Mouse (Mus musculus) MEL-GATA-1-ER (cell line): ENCODE data around the gene Tmc8.
"Not testable (repeated sequence)": the region's sequence is repeated elsewhere in the genome, so short reads cannot be mapped to it uniquely, and the experiment has no call there.

ENCODE experiments used
- DNase-seq: peaks from one replicate; pipeline ENCODE4 v3.0.0-alpha.2; 2012; ENCODE audit warnings: low read depth; ENCODE audit errors: extremely low read depth

Gene Tmc8

DNA sequence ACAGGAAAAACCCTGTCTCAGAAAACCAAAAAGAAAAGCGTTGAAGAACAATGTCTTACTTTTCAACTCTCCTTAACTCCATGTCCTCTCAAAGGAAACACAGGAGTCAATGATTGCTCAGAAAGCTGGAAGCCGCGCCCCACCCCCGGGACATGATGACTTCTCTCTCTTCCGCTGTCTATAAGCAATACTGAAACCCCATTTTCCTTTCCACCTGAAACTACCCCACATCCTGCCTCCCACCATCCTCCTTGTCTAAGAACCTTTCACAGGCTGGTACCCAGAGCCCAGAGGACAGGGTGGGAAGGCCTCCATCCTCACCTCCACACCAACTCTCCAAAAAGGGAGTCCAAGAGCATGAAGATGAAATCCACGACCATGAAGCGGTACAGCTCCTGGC is 9.5 kb upstream of the Tmc8 start:
- DNase-seq = no peak

DNA sequence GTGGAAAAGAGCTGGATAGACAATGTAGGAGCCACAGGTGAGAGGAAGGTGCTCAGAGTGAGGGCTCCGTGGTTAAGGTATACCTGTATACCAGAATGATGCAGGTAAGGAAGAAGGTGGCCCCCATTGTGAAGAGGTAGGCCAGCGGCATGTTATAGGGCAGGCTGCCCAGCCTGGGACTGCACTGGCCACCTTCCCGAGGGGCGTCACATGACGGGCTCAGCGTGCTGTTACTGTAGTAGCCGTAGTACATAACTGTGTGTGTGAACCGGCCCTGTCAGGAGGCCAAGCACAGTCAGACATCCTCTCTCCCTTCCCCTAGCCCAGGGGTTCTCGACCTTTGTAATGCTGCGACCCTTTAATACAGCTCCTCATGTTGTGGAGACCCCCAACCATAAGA is 7.0 kb upstream of the Tmc8 start:
- DNase-seq = no peak

DNA sequence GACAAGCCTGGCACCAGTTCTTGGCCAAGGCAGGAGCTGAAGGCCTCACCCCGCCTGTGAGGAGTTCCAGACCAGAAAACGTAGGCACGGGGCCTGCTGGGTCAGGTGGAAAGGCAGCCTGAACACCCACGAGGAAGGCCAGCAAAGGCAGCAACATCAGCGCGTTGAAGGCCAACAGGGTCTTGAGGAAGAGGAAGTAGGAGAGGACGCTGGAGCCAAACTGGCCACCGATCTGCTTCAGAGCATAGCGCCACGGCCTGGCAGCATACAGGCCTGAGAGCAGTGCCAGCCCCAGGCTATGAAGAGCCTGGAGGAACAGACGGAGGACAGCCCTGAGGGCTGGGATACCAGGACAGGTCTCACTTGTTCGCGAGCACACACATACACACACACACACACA is 6.3 kb upstream of the Tmc8 start:
- DNase-seq = no peak

DNA sequence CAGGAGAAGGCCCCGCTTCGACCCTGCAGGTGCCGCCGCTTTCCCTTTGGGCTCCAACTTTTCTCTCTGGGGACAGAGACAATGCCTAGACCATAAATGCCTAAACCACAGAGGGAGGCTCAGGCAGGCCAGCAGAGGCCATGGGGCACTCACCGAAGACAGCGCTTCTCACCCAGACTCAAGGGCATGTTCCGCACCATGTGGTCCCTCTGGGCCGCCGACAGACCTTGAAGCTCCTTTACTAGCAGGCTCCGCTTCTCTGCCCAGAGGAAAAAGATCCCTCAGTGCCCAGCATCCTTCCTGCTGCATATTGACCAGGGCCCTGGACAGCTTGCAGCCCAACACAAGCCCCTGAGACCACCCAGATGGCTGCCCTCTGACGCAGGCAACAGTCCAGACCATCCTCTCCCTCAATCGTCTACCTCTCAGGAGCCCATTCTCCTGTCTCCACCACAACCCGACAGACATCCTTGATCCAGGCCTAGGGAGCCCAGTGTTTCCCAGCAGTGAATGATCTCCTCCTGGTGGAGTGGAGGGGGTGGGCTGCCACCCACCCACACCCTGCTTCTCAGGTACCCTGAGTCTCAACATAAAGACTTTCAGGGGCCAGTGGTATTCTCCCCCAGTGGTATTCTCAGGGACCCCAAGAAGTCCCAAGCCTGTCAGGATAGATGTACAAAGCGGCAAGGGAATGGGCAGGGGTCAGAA is 5.6 kb upstream of the Tmc8 start:
- DNase-seq = no peak

DNA sequence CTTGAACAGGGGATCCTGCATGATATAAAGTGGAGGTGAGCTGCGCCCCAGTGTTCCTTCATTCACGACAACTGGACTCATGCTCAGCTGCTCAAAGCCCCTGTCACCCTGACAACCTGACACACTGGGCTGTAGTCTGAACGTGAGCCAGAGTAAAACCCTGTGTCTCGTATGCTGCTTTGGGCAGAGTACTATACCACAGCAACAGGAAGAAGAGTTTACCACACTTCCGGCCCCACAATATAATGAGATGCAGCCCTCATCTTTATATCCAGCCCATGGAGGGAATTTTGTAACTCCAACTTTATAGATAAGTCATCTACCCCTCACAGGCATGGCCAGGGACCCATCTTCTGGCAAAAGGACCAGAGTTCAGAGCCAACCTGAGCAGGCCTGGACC is 4.8 kb upstream of the Tmc8 start:
- no peak for DNase-seq

DNA sequence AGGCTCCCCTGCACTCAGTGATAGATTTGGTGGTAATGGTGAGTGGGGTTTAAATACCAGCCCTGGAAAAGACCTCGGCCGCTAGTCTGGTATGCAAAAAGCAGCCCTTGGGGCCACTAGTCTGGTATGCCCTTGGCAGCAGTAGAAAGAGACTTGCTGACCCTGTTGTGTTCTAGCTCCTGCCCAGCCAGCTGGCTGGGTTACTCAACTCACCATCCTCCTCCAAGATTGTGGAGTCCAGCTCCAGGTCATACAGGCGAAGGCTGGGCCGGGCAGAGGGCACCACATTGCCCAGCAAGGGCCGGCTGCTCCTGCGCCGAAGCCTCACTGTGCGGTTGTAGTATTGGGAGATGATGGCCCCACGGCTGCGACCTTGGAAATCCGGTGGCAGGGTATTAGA is 3.8 kb upstream of the Tmc8 start:
- no peak for DNase-seq

DNA sequence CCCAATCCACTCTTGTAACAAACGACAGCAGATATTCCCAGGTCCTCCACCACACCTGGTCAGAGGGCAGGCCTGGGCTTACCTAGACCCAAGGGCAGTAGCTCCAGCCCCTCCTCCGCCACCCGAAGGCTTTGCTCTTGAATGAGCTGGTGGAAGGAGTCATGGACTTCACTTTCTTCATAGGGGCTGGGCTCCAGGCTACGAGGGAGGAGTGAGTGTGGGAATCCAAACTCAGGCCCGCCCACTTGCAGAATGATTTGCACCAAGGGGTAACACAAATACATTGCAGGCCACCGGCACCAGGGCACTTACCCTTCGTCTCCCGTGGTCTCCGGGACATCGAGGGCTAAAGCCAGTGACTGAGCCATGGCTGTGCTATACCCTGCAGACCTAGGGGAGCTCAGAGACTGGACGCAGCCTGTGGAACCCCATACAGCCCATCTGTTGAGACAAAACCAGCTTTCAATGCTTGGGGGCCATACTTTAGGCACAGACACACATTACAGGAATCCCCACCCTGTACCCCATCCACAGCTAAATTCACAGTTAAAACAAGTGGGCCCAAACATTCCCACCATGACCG is 2.9 kb upstream of the Tmc8 start:
- DNase-seq = no peak

DNA sequence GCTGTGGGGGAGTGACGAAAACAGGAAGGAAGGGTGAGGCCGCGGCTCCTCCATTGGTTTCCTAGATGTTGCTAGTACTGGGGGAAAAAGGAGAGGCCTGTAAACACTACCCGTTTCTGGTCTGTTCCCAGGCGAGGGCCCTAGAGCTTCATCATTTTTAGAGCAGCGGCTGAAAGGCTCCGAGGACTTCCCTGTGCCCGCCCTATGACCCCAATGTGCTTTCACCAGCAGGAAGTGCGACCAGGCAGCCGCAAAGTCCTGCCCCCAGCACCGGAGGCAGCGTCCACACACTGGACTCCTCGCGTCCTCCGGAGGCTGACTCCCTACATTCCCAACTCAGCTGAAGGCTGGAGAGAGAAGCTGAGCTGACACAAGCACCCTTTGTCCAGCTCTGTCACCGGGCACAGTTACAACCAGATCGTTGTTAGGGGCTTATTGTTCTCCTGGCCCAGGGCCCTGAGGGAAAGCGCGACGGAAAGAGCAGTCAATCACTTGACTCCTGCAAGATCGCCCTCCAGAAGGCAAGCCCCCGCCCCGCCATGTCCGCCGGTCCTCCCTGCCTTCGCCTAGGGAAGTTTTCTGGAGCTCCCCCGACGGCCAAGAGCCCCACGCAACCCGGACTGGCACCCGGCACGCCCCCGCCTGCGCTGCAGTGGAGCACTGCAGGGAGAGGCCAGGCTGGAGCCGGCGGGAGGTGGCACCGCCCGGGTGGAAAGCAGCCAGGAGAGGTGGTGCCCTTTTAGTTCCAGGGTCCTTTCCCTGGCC is 2.3 kb upstream of the Tmc8 start:
- no peak for DNase-seq

DNA sequence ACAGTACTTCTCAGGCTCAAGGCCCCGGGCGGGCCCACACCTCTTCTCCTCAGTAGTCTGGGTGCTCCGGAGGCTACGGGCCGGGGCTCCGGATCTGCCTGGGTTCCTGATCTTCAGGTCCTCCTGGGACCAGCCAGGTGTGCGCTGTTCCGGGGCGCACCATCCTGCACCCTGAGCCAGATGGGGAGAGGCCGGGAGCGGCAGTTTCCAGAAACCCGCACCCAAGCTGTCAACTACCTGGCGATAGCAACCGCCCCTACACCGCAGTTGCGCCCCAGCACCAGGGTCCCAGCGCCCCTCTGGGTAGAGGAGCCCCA is 1.7 kb upstream of the Tmc8 start:
- DNase-seq = no peak

DNA sequence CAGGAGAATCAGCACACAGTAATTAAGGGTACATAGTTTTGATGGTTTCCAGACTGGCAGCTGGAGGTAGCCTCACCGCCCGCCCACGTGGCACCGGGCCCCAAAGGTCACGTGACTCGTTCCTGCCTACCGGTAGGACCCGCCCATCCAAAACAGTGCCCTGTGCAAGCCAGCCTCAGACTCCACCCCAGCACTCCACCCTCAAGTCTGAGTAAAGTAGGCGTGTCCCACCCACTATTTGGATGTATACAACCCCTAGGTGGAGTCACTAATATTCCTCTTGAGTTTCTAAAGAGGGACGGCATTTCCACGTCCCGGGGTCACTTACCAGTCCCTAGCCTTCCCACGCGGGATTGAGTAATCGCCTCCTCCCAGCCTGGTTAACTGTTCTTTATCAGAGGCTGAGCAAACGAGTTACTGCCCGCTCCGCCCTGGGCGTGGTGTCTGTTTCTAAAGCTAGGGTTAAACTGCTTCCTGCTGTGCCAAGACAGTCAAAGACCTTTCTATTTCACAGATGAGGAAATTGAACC is 1.2 kb upstream of the Tmc8 start:
- DNase-seq = peak; percentile 94

DNA sequence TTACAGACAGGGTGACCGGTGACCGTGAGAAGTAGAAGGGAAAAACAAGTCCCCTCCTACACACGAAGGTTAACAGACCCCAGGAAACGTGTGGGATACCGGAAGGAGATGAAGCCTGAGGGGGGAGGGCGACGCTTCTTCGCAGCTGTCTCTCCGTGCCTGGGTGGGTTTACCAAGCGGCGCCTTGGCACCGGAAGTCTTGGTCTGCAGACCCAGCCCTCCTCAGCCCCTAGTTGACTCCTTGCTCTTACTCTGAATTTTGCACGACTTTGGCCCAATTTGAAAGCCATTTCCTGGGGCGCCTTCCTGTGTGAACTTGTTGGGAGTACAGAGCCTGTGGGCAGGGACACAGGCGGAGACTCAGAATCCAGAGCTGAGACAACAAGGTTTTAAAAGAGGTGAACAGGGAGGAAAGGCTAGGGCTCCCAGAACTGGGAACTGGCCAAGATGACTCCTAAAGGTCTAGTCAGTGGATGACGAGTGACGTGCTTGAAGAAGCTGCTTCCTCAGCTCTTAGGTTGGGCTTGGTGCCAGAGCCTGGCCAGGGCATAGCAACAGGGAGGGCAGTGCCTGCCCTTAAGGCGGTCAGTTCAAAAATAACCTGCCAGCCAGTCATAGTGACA is 566 bp upstream of the Tmc8 start:
- no peak for DNase-seq

DNA sequence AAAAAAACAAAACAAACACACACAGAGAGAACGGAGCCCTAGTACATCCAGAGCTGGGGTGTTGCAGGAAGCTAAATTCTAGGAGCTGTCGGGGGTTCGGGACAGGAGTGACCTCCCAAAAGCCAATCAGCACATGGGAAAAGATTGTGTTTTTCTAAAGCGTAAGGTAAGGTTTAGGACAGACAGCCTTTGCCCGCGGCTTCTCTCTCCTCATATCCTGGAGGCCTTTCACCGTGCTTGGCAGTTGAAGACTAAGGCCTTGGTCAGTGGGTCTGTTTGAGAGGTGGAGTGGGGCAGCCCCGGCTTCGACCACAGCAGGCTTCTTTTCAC is 794 bp downstream of the Tmc8 start:
- no peak for DNase-seq

DNA sequence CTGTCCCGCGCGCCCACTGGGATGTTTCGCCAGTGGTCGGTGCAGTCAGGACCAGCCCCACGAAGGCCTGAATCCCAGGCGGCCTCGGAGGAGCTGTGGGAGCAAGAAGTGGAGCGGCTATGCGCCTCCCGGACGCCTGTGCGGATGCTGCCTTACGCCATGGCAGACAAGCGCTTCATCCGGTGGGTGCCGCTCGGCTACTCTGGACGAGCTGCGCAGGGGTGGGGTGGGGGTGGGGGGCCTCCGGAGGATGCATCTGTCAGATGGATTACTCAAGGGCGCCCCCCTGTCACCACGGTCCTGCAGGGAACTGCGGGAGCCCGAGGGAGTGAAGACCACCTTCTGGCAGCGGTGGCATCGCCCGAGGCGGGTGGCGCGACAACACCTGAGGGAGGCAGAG is 1.2 kb downstream of the Tmc8 start:
- no peak for DNase-seq

DNA sequence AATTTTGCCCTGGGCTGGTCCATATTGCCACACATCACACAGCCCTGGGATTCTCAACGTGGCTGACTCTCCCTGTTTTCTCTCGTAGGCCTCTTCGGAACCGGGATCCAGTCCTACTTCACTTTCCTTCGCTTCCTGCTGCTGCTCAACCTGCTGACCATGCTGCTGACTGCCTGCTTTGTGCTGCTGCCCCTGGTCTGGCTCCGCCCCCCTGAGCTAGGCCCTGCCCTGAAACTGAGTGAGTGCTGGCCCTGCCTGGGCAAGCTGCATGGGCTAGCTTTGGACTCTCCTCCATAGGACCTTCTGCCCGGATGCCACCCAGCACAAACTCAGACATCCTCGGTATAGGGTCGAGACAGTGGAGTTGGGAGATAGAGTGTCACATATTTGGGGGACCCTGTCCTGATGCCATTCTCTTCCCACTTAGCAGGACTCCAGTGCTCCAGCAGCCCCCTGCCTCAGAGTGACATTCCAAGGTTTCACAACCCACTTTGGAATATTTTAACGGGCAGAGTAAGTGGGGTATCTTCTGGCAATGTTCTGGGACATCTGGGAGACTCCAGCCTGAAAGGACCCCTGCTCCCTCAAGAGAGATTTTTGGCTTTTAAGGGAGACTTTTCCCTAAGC is 1.9 kb downstream of the Tmc8 start:
- no peak for DNase-seq

DNA sequence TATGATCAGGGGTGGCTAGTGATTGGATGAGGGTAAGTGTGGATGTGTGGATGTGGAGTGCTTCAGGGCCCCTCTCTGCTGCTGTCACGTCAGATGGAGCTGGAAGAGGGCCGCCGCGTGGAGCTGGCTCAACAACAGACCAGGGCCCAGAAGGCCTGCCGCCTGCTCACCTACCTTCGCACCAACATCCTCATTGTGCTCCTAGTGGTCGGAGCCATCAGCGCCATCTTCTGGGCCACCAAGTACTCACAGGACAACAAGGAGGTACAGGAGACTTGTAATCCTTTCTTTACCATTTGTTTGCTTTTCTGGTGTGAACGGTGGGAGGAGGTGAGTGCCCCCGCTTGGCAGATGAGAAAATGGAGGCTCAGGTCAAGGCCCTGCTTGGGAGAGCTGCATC is 4.4 kb downstream of the Tmc8 start:
- no peak for DNase-seq

DNA sequence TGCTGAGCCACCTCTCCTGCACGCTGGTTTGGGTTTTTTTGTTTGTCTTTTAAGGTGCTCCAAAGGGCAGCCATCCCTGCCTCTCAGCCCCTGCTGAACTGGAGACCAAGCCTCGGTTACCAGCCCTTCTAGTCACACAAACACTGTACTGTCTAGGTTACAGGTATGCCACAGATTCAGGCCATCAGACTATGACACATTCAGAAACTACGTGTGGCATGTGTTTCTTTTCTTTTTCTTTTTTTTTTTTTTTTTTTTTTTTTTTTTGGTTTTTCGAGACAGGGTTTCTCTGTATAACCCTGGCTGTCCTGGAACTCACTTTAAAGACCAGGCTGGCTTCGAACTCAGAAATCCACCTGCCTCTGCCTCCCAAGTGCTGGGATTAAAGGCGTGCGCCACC is 6.6 kb downstream of the Tmc8 start:
- DNase-seq = not testable (repeated sequence)

DNA sequence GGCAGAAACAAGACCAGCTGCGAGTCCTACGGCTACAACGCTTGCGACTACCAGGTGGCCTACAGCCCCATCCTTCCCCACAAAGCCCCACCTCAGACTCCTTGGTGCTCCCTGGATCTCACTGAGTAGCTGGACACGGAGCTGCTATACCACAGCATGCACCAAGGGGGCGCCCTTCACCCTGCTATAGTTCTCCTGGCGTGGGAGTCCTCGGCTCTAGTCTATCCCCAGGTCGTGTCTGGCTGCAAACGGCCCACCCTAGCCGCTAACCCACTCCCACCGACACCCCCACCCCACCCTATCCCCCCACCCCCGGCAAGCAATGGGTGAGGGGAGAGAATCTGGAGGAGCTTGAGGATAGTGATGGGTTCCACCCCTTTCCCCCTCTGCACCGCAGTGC is 8.4 kb downstream of the Tmc8 start:
- no peak for DNase-seq

DNA sequence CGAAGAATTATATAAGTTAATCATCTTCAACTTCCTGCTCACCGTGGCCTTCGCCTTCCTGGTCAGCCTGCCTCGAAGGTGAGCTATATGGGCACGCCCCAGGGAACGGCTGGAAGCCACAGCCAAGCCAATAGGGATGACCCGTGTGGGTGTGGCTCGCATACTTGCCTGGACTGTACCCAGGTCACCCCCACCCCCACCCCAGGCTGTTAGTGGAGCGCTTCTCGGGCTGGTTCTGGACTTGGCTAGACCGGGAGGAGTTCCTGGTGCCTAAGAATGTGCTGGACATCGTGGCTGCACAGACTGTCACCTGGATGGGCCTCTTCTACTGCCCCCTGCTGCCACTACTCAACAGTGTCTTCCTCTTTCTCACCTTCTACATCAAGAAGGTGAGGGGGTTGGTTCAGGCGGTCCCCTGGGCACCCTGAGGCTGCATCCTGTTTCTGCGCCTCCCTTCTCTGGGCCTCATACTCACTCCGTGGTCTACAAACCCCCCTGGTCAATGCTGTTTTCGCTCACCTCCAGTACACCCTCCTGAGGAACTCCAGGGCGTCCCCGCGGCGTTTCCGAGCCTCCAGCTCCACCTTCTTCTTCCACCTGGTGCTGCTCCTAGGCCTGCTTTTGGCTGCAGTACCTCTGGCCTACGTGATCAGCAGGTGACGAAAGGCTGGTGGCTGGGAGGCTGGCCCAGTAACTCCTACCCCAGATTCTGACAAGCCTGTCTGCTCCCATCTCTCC is 9.0 kb downstream of the Tmc8 start:
- no peak for DNase-seq

DNA sequence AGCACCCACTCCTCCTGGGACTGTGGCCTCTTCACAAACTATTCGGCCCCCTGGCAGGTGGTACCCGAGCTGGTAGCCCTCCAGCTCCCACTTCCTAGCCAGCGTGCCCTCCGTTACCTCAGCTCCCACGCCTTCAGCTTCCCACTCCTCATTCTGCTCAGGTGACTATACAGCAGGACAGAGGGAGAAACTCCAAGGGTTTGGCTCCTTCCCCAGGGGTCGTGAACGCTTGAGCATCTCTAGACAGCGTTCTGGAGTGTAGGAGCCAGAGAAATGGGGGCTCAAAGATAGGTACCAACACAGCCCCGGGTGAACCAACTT is 9.5 kb downstream of the Tmc8 start:
- no peak for DNase-seq

DNA sequence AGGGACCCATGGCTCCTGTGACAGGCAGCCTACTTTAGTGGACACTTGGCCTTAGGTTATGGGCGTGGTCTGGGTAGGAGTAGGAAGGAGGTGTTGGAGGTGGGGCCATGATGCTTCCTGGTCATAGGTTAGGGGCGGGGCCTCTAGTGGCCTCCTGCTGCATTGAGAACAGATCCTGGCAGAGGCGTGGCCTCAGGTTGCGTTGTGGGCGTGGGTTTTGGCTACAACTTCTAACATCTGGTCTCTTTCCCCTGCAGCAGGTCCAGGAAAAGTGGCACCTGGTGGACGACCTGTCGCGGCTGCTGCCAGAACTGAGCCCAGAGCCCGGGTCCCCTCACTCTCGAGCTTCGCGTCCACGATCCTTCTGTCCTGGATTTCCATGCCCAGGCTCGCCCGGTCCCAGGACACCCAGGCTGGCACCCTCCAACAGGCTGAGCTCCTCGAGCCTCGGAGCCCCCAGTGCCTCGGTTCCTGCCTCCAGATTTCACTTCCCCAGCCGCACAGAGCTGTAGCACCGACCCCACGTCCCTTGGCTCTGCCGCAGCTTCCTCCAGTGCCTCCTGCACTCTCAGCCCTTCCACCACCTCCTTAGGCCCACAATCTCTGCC is 10.5 kb downstream of the Tmc8 start:
- DNase-seq = no peak

DNA sequence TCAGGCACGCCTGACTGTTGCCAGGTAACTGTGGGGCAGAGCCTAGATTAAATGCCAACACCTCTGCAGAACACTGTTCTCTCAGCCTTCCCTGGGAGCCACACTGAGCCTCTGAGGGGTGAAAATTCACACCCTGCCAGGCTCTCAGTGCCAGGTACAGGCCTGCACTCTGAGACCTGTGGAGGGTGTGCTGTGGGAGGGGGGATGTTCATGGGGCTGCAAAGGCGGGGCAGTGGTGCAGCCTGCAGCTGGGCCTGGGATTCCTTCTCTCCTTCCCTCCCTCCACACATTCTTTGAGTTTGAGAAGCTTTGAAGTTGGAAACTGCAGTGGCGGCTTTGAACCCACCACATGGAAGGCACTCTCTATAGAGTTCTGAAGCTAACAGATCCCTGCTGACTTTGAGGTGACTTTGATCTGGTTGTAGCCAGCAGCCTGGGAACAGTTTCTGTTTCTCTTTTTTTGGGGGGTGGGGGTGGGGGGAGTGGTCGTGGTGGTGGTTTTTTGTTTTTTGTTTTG is 12.2 kb downstream of the Tmc8 start:
- DNase-seq = no peak
